Mouse (Mus musculus) skeletal muscle tissue, adult 2 months (tissue): Measurements from ENCODE around the gene Gpld1.

Source experiments
- DNase-seq: peaks from one replicate; pipeline ENCODE4 v3.0.0-alpha.2; 2012; ENCODE audit warnings: low read depth, low spot score

Gpld1 gene

DNA sequence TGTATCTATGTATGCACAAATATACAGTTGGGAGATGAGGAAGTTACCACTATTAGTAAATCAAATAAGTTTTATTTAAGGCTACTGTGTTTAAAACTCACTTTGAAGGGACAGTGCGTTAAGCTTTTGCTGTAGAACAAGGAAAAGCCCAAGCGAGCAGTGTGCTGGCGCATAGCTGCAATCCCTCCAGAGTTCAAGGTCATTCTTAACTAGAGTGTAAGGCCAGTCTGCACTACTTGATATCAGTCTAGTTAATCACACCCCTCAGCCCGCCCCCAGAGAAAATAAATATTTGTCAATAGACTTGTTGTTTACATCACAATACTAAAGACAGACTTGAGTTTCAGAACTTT lies 77.6 kb downstream of the Gpld1 start:
- DNase-seq = no peak

DNA sequence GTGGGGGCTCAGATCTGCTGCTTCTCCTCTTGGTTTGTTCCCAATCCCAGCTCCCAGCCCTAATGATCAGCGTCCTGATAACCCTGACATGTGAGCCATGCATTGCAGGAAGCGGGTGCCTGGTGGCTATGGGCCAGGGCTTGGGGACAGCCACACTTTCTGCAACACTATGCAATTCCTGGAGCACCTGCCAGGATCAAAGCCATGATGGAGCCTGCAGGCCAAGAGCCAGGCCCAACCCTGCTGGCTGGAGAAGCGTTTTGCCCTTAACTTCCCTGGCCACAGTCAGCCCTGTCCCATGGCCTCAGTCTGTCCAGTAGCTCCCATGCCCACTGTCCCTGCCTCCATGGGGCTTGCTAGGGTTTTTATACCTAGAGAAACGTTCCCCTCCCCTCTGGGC lies 79.4 kb downstream of the Gpld1 start:
- no peak for DNase-seq

DNA sequence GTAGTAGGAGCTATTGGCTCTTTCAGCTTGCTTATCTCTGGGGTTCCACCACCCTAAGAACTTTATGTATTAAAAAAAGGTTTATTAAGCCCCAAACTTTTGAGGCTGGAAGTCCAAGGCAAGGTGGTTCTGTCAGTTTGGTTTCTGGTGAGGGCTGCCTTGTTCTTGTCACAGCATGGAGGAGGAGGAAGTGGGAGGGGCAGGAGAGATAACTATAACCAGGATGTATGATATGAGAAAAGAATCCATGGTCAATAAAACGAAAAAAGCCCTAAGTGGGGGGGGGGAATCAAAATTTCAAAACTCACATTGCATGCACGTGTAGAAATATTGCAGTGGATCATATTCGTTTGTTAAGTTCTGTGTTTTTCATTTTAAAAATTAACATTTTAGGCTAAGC lies 80.2 kb downstream of the Gpld1 start:
- DNase-seq = no peak

DNA sequence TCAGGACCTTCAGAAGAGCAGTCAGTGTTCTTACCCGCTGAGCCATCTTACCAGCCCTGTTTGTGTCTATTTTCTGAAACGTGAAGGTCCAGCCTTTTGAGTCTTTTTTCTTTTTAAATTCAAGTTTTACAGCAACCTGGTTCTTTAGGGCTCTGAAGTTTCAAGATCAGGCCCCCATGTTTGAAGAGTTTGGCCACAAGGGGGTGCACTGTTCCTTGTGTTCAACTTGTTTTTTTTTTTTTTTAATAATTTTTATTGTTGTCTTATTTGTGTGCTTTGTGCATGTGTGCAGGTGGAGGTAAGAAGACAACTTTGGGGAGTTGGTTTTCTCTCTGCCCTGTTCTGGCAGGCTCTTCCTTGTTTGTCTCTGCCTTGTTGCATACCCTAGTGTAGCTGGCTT lies 81.7 kb downstream of the Gpld1 start:
- DNase-seq = no peak

DNA sequence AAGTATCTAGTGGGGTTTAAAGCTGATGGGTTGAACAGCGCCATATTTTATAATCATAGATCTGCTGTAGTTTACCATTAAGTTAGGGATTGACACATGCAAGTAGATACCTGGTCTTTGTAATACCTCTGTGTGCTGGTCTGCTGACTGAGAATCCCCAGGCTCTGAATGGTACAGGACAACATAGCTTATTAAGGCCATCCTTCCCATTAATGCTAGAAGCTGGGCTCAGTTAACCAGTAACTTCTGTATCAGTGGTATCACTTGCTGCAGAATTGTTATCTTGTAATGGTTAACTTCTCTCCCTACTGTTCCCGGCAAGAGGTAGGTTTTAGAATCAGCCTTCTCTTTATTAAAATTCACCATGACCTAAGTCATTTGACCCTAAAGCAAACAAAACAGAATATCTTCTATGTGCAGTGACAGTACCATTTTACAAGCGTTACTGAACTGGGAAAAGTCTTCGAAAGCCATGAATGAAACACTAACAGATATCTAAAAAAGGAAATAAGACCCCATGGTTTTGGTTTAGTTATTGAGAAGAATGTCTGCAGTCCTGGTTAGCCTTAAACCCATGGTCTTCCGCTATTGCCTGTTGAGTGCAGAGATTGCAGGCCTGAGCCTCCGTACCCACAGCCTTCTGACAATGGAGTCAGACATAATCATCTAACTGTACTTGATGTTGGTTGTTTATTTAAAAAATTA lies 83.6 kb downstream of the Gpld1 start:
- DNase-seq = no peak

DNA sequence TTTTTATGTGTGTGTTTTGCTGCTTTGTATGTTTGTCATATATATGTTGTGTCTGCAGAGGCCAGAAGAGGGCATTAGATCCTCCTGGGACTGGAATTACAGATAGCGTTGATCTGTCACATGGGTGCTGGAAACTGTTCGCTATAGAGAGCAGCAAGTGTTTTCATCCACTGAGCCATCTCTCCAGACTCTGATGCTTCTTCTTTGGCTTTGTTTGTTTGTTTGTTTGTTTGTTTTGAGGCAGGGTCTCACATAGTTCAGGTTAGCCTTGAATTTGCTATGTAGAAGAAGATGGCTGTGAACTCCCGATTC lies 84.1 kb downstream of the Gpld1 start:
- DNase-seq = no peak

DNA sequence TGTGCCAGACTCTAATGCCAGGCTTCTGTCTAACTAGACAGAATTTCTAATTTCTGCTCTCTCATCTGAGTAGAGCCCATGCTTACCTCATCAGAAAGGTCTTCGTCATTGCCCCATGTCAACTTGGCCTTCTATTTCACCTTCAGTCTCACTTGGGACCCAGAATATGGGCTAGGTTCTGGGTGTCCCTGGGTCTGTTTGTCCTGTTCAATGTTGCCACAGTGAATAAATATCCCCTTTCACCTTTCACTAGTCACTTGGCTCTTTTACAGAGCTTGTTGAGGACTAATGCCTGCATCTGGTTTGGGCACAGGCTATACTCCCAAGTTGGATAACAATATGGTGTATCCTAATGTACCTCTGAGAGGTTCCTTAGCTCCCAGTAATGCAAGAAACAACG lies 96.5 kb downstream of the Gpld1 start:
- no peak for DNase-seq
